Mouse (Mus musculus): ENCODE data around the gene Mkrn1. TPM values are rescaled to one million over a fixed set of nuclear protein-coding genes. Genes with fewer than 3 reads are reported as not detected.

The Mkrn1 gene
- polyA plus RNA-seq, 1 experiment = 34.7 TPM

DNA sequence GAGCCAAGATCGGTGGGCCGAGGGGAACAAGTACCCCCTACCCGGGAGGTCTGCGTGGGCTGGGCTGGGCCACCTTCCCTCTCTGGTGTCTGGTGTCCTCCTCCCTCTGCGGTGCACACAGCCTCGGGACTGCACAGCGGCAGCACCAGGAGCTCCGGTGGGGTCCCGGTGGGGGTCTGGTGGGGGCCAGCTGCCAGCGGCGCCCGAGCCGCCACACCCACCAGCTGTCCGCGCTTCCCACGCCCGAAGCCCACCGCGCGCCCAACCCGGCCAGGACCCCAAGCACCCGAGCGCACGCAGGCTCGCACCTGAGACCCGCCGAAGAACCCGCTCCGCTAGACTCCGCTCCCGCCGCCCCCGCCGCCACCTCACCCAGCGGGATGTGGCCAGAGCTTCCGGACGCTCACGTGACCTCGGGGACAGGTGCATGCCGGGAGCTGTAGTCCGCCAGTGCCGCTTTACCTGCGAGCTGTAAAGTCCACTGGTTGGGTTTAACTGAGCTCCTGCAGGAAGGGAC, 42.9 kb downstream of the Mkrn1 start, which contains the start of gene Slc37a3:
TSS of gene Slc37a3 (minus strand) at position 365 of the 517 bp plus-strand sequence.
- no peaks in the 10 kb centered on the region for H3K27me3 ChIP-seq (ENCODE audit: control insufficient read depth, insufficient read depth, insufficient read length)
- TF ChIP-seq USF1 (IDR thresholded peaks at IDR 0.05; ENCODE audit: low read depth) = peak; percentile 97
- peak; percentile 38 for TF ChIP-seq POLR2AphosphoS2 (IDR thresholded peaks at IDR 0.05; ENCODE audit: insufficient read length, low read depth)
- TF ChIP-seq TCF12 (IDR thresholded peaks at IDR 0.05; ENCODE audit: insufficient read depth, poor library complexity, severe bottlenecking) = no peak
- no peak for TF ChIP-seq E2F4 (IDR thresholded peaks at IDR 0.05; ENCODE audit: insufficient read depth)
- TF ChIP-seq MYOG (IDR thresholded peaks at IDR 0.05; ENCODE audit: control insufficient read depth in 1 of 3, insufficient read depth in 1 of 3, insufficient read length in 2 of 3, low read depth in 2 of 3) = peak in 2 of 3 experiments; percentile 34 to 44
- TF ChIP-seq SRF (IDR thresholded peaks at IDR 0.05; ENCODE audit: control insufficient read depth, insufficient read length, low read depth) = no peak
- TF ChIP-seq REST (IDR thresholded peaks at IDR 0.05; ENCODE audit: insufficient read depth, insufficient read length) = no peak
- TF ChIP-seq POLR2A (IDR thresholded peaks at IDR 0.05; ENCODE audit: insufficient read length, low read depth) = peak; percentile 77
- TF ChIP-seq MYOD1 (IDR thresholded peaks at IDR 0.05; ENCODE audit: control insufficient read depth in 1 of 3, insufficient read length in 2 of 3, low read depth in 2 of 3) = peak in 1 of 3 experiments; percentile 66
- TF ChIP-seq MAX (IDR thresholded peaks at IDR 0.05; ENCODE audit: low read depth) = no peak
- no peaks in the 10 kb centered on the region for H3K79me2 ChIP-seq (ENCODE audit: control insufficient read depth, insufficient read depth)
- peak within 1 kb of the TSS; percentile 22 for H3ac ChIP-seq (ENCODE audit: control insufficient read depth, insufficient read length)
- H3K4me2 ChIP-seq (ENCODE audit: low read depth) = peak within 1 kb of the TSS; percentile 79
- no peaks in the 10 kb centered on the region for H3K36me3 ChIP-seq (ENCODE audit: control insufficient read depth, insufficient read depth)
- H3K4me3 ChIP-seq = peak within 1 kb of the TSS; percentile 55

DNA sequence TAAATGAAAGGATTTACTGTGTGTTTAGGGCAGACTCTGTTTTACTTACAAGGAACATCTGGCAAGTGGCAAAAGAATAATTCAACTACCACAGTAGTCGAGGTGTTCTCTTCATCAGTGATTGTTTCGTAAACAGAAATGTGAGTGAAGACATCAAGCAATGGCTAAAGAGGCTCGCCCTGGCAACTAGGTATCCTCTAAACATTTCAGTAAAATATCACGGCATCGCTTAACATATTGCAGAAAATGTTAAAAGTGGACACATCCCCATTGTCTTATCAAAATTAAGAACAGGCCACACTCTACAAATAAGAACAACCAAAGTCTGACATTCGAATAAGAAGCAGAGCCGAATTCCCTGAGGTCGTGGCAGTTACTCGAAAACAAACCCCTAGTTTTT, 43.5 kb downstream of the Mkrn1 start:
- TF ChIP-seq TCF3 (IDR thresholded peaks at IDR 0.05; ENCODE audit: insufficient read length, low read depth) (no peak), POLR2AphosphoS2 (IDR thresholded peaks at IDR 0.05; ENCODE audit: insufficient read length, low read depth) (no peak), POLR2A (IDR thresholded peaks at IDR 0.05; ENCODE audit: insufficient read length, low read depth) (no peak), E2F4 (IDR thresholded peaks at IDR 0.05; ENCODE audit: insufficient read depth) (no peak), USF1 (IDR thresholded peaks at IDR 0.05; ENCODE audit: low read depth) (no peak), MAX (IDR thresholded peaks at IDR 0.05; ENCODE audit: low read depth) (no peak), SRF (IDR thresholded peaks at IDR 0.05; ENCODE audit: control insufficient read depth, insufficient read length, low read depth) (no peak), MYOG (IDR thresholded peaks at IDR 0.05; ENCODE audit: control insufficient read depth in 1 of 3, insufficient read depth in 1 of 3, insufficient read length in 2 of 3, low read depth in 2 of 3) (no peak), MYOD1 (IDR thresholded peaks at IDR 0.05; ENCODE audit: control insufficient read depth in 1 of 3, insufficient read length in 2 of 3, low read depth in 2 of 3) (no peak), TCF12 (IDR thresholded peaks at IDR 0.05; ENCODE audit: insufficient read depth, poor library complexity, severe bottlenecking) (no peak), CEBPB (IDR thresholded peaks at IDR 0.05; ENCODE audit: insufficient read depth, poor library complexity, severe bottlenecking) (no peak), REST (IDR thresholded peaks at IDR 0.05; ENCODE audit: insufficient read depth, insufficient read length) (no peak)
- peak overlapping the region; percentile 79 for H3K4me2 ChIP-seq (ENCODE audit: low read depth)
- H3K36me3 ChIP-seq (ENCODE audit: control insufficient read depth, insufficient read depth) = no peaks in the 10 kb centered on the region

GRCm38 (mm10) chr6:39373301-39373955, 46.8 kb downstream of the Mkrn1 start:
- Histone ChIP-seq H3K4me2 (ENCODE audit: low read depth) (peak overlapping the region; percentile 59), H3K36me3 (ENCODE audit: control insufficient read depth, insufficient read depth) (peaks cover 3% of the 10 kb centered on the region), H3ac (ENCODE audit: control insufficient read depth, insufficient read length) (no peak overlapping the region), H3K4me3 (no peak overlapping the region), H3K27me3 (ENCODE audit: control insufficient read depth, insufficient read depth, insufficient read length) (no peaks in the 10 kb centered on the region), H3K79me2 (ENCODE audit: control insufficient read depth, insufficient read depth) (no peaks in the 10 kb centered on the region)
- TF ChIP-seq USF1 (IDR thresholded peaks at IDR 0.05; ENCODE audit: low read depth) = peak; percentile 42
- no peak for TF ChIP-seq POLR2A (IDR thresholded peaks at IDR 0.05; ENCODE audit: insufficient read length, low read depth)

More for the DNA sequence above, 43.5 kb downstream of the Mkrn1 start:
- no peaks in the 10 kb centered on the region for H3K27me3 ChIP-seq (ENCODE audit: control insufficient read depth, insufficient read depth, insufficient read length)
- H3K79me2 ChIP-seq (ENCODE audit: control insufficient read depth, insufficient read depth) = no peaks in the 10 kb centered on the region
- H3K4me3 ChIP-seq = peak overlapping the region; percentile 55
- peak overlapping the region; percentile 22 for H3ac ChIP-seq (ENCODE audit: control insufficient read depth, insufficient read length)

GRCm38 (mm10) chr6:39372727-39373126, 47.5 kb downstream of the Mkrn1 start:
- Histone ChIP-seq H3K27me3 (ENCODE audit: control insufficient read depth, insufficient read depth, insufficient read length) (no peaks in the 10 kb centered on the region), H3K4me3 (no peak overlapping the region), H3ac (ENCODE audit: control insufficient read depth, insufficient read length) (no peak overlapping the region), H3K36me3 (ENCODE audit: control insufficient read depth, insufficient read depth) (peaks cover 3% of the 10 kb centered on the region), H3K79me2 (ENCODE audit: control insufficient read depth, insufficient read depth) (no peaks in the 10 kb centered on the region), H3K4me2 (ENCODE audit: low read depth) (peak overlapping the region; percentile 59)
- TF ChIP-seq SRF (IDR thresholded peaks at IDR 0.05; ENCODE audit: control insufficient read depth, insufficient read length, low read depth) = no peak
- TF ChIP-seq REST (IDR thresholded peaks at IDR 0.05; ENCODE audit: insufficient read depth, insufficient read length) = no peak
- no peak for TF ChIP-seq CEBPB (IDR thresholded peaks at IDR 0.05; ENCODE audit: insufficient read depth, poor library complexity, severe bottlenecking)
- TF ChIP-seq USF1 (IDR thresholded peaks at IDR 0.05; ENCODE audit: low read depth) = no peak
- TF ChIP-seq POLR2A (IDR thresholded peaks at IDR 0.05; ENCODE audit: insufficient read length, low read depth) = no peak
- TF ChIP-seq POLR2AphosphoS2 (IDR thresholded peaks at IDR 0.05; ENCODE audit: insufficient read length, low read depth) = no peak
- peak in 1 of 3 experiments; percentile 13 for TF ChIP-seq MYOG (IDR thresholded peaks at IDR 0.05; ENCODE audit: control insufficient read depth in 1 of 3, insufficient read depth in 1 of 3, insufficient read length in 2 of 3, low read depth in 2 of 3)

DNA sequence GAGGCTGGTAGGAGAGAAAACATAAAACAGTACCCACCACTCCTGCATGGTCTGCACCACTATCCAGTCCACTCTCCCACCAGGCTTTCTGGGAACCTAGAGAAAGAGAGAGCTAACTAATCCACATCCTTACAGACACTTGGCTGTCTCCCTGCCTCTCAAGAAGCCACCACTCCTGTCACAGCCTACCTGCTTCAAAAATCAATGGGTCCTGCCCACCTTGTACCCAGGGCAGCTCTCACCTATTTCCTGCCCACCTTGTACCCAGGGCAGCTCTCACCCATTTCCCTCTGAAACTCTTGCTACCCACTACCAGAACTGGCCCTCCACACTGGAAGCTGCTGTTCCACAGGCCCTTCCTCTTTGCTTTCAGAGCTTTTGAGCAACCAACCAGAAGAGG, 48.2 kb downstream of the Mkrn1 start:
- Histone ChIP-seq H3ac (ENCODE audit: control insufficient read depth, insufficient read length) (no peak overlapping the region), H3K4me2 (ENCODE audit: low read depth) (peak overlapping the region; percentile 59), H3K27me3 (ENCODE audit: control insufficient read depth, insufficient read depth, insufficient read length) (no peaks in the 10 kb centered on the region), H3K79me2 (ENCODE audit: control insufficient read depth, insufficient read depth) (no peaks in the 10 kb centered on the region), H3K4me3 (no peak overlapping the region), H3K36me3 (ENCODE audit: control insufficient read depth, insufficient read depth) (peaks cover 3% of the 10 kb centered on the region)
- no peak for TF ChIP-seq USF1 (IDR thresholded peaks at IDR 0.05; ENCODE audit: low read depth)
- TF ChIP-seq MAX (IDR thresholded peaks at IDR 0.05; ENCODE audit: low read depth) = no peak
- TF ChIP-seq TCF3 (IDR thresholded peaks at IDR 0.05; ENCODE audit: insufficient read length, low read depth) = no peak
- TF ChIP-seq TCF12 (IDR thresholded peaks at IDR 0.05; ENCODE audit: insufficient read depth, poor library complexity, severe bottlenecking) = no peak
- TF ChIP-seq POLR2AphosphoS2 (IDR thresholded peaks at IDR 0.05; ENCODE audit: insufficient read length, low read depth) = no peak
- no peak for TF ChIP-seq E2F4 (IDR thresholded peaks at IDR 0.05; ENCODE audit: insufficient read depth)
